Mouse (Mus musculus) intestine, postnatal 0 days (tissue): ENCODE results near the gene Olfr577. TPM values are rescaled to one million over a fixed set of nuclear protein-coding genes. Genes with fewer than 3 reads are reported as not detected.

ENCODE experiments used
- ATAC-seq: fragments of 200-750 bp; cut with Nextera tagmentation; 2 replicates; pipeline ENCODE4 v1.8.0; 2017; ENCODE audit warnings: mild to moderate bottlenecking, moderate TSS enrichment, moderate library complexity
- H3K27ac ChIP-seq: fragments of 300-500 bp; sonication (generic); 2 replicates; pipeline ENCODE4 v1.5.1; 2014; ENCODE audit warnings: mild to moderate bottlenecking, low read depth, low read length, moderate library complexity
- H3K27me3 ChIP-seq: fragments of 300-500 bp; sonication (generic); replicated peaks from 2 replicates; pipeline ENCODE4 v1.6.1; 2014; ENCODE audit warnings: low read length, mixed read lengths; ENCODE audit not compliant: control insufficient read depth, insufficient read depth
- H3K36me3 ChIP-seq: fragments of 300-500 bp; sonication (generic); 2 replicates; pipeline ENCODE4 v1.6.1; 2014; ENCODE audit warnings: mild to moderate bottlenecking, moderate library complexity; ENCODE audit not compliant: control insufficient read depth, insufficient read depth
- H3K4me1 ChIP-seq: fragments of 300-500 bp; sonication (generic); replicated peaks from 2 replicates; pipeline ENCODE4 v1.6.1; 2014; ENCODE audit warnings: antibody characterized with exemption, low read length, mixed read lengths; ENCODE audit not compliant: control insufficient read depth, insufficient read depth
- H3K4me2 ChIP-seq: fragments of 300-500 bp; sonication (generic); replicated peaks from 2 replicates; pipeline ENCODE4 v1.6.1; 2014; ENCODE audit warnings: low read depth, mild to moderate bottlenecking, moderate library complexity
- H3K4me3 ChIP-seq: fragments of 300-500 bp; sonication (generic); 2 replicates; pipeline ENCODE4 v1.5.1; 2014; ENCODE audit warnings: low read depth, low read length
- H3K9ac ChIP-seq: fragments of 300-500 bp; sonication (generic); 2 replicates; pipeline ENCODE4 v1.6.1; 2014; ENCODE audit warnings: mild to moderate bottlenecking, low read depth, low read length
- H3K9me3 ChIP-seq: fragments of 300-500 bp; sonication (generic); 2 replicates; pipeline ENCODE4 v1.6.1; 2016; ENCODE audit warnings: mixed run types; ENCODE audit not compliant: control insufficient read depth
- CTCF ChIP-seq: sonication (generic); IDR thresholded peaks from 2 replicates; pipeline ENCODE4 v1.5.1; 2016; ENCODE audit warnings: low read depth, mild to moderate bottlenecking, control low read depth, antibody characterized with exemption, moderate library complexity
- WGBS: fragments of 180-500 bp; shearing (Covaris S2); extraction: QIAGEN DNeasy Blood & Tissue Kit; methylation state at CpG from one replicate; pipeline ENCODE4 v1.1.7; 2014; 5-methylcytosine and 5-hydroxymethylcytosine counted together
- polyA plus RNA-seq: library from polyadenylated mRNA; unstranded; fragments of >200 nt; fragmentation: Nextera tagmentation; extraction: Ambion mirVana; gene quantifications from 2 replicates; pipeline ENCODE4 v1.2.1, GENCODE M21; 2015

Gene Olfr577
- polyA plus RNA-seq, 1 experiment from 2014 or later = not detected

DNA sequence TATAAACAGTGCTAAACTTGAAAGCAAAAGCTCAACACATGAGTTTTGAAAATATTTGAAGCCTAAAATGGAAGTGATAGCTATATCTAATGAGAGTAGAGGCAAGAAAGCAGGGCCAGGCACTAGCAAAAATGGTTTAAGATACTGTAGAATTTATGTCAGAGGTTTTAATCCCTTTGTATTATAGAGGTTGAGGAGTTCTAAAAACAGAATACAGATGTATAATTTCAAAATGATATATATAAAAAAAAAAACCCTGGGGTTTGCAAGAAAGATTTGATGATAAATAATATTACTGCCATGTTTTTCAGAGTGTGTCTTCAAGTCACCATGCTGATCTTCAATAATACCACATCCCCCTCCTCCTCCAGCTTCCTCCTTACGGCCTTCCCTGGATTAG lies 27.6 kb downstream of the Olfr577 start, which contains the start of gene Olfr574:
Gene Olfr574 (plus strand): TSS at position 301 of the 400 bp plus-strand sequence.
- H3K4me1 ChIP-seq = no peaks in the 10 kb centered on the region
- H3K4me2 ChIP-seq = no peak within 1 kb of the TSS
- no peaks in the 10 kb centered on the region for H3K9me3 ChIP-seq
- no peak within 1 kb of the TSS for H3K4me3 ChIP-seq
- no peak for ATAC-seq
- no peaks in the 10 kb centered on the region for H3K36me3 ChIP-seq
- WGBS = 87% methylated on average over 1 of the region's 1 CpGs
- H3K27me3 ChIP-seq = no peaks in the 10 kb centered on the region
- no peak for TF ChIP-seq CTCF
- no peak within 1 kb of the TSS for H3K9ac ChIP-seq
- no peak within 1 kb of the TSS for H3K27ac ChIP-seq

DNA sequence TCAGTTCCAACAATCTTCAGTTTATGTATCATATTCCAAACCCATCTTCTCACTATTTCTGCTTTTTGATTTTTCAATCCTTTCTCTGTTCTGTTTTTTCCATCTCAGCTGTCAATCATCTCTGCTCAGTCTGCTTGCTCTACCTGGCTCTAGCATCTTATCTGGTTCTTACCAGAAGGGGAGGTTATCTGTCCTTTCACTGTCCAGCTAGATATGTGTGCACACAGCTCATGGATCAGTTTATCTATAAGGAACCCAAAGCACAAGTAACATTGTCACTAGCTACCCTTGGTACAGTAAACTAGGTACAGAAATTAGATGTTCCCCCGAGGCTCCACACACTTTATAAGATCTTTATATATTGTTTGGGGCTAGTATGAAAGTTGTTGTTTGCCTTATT lies 32.3 kb downstream of the Olfr577 start:
- Histone ChIP-seq H3K4me2 (no peak overlapping the region), H3K9me3 (no peaks in the 10 kb centered on the region), H3K27ac (no peak overlapping the region), H3K4me1 (no peaks in the 10 kb centered on the region), H3K4me3 (no peak overlapping the region), H3K9ac (no peak overlapping the region), H3K36me3 (no peaks in the 10 kb centered on the region), H3K27me3 (no peaks in the 10 kb centered on the region)
- ATAC-seq = no peak
- TF ChIP-seq CTCF = no peak
- 86% methylated on average over 1 of the region's 1 CpGs for WGBS

DNA sequence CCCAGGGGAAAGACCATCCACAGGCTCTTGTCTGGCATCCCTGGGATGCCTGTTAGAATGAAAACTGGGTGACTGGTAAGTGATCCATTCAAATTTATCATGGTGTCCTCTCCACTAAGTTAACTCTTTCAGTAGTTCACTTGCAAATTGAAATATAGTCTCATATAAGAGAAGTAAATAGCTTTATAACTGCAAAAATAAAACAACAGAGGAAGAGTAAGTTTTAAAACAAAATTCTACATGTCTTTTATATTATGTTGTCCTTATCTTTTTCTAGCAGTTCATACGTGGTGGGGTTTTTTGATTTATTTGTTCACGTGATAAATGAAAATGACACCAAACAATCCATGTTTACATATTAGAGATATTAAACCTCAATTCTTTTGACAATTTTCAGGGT lies 33.3 kb downstream of the Olfr577 start, which contains the start of gene Olfr573-ps1:
Gene Olfr573-ps1 (minus strand): TSS at position 101 of the 400 bp plus-strand sequence.
- Histone ChIP-seq H3K9me3 (no peaks in the 10 kb centered on the region), H3K27me3 (no peaks in the 10 kb centered on the region), H3K27ac (no peak within 1 kb of the TSS), H3K4me3 (no peak within 1 kb of the TSS), H3K36me3 (no peaks in the 10 kb centered on the region), H3K9ac (no peak within 1 kb of the TSS), H3K4me2 (no peak within 1 kb of the TSS), H3K4me1 (no peaks in the 10 kb centered on the region)
- no peak for ATAC-seq
- WGBS = 70% methylated on average over 2 of the region's 2 CpGs
- no peak for TF ChIP-seq CTCF

DNA sequence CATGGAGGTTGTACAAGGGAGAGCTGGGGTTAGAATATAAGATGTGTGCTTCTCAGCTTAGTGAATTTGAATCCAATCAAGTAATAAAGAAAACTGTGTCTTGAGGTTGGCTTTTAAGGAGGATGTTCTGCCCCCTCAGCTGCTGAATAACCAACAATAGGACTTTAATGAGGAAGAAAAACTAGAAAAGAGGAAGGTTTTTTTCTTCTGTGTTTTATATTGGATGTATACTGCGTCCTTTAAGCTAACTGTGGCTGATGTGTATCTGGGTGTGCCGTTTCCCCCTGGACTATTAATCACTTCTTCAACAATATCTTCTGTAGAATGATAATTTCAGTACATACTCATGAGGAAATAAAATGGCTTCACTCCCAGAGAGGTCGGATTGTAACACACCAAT lies 48.6 kb downstream of the Olfr577 start:
- H3K27ac ChIP-seq = no peak overlapping the region
- H3K9ac ChIP-seq = no peak overlapping the region
- H3K4me1 ChIP-seq = no peaks in the 10 kb centered on the region
- H3K9me3 ChIP-seq = no peaks in the 10 kb centered on the region
- H3K4me2 ChIP-seq = no peak overlapping the region
- no peaks in the 10 kb centered on the region for H3K27me3 ChIP-seq
- 68% methylated on average over 3 of the region's 3 CpGs for WGBS
- H3K36me3 ChIP-seq = no peaks in the 10 kb centered on the region
- H3K4me3 ChIP-seq = no peak overlapping the region
- ATAC-seq = no peak
- TF ChIP-seq CTCF = no peak

- no peaks in the 10 kb centered on the region for H3K9me3 ChIP-seq
- no peak within 1 kb of the TSS for H3K4me3 ChIP-seq
- no peak within 1 kb of the TSS for H3K27ac ChIP-seq
- no peak within 1 kb of the TSS for H3K4me2 ChIP-seq
- no peak for TF ChIP-seq CTCF
- no peaks in the 10 kb centered on the region for H3K27me3 ChIP-seq
- H3K4me1 ChIP-seq = no peaks in the 10 kb centered on the region
- ATAC-seq = no peak
- H3K36me3 ChIP-seq = no peaks in the 10 kb centered on the region
- H3K9ac ChIP-seq = no peak within 1 kb of the TSS
- 56% methylated on average over 1 of the region's 1 CpGs for WGBS
These were observed 51.6 kb downstream of the Olfr577 start, which contains the start of gene Olfr572 for GRCm38 (mm10) chr7:102924109-102924508. TSS of gene Olfr572 (plus strand) at chr7:102924409.

Other genes starting within 250 kb of the Olfr577 start
- gene Olfr559, start 248.5 kb downstream of the Olfr577 start, polyA plus RNA-seq = not detected in 2 replicates
- gene Olfr560, start 216.6 kb downstream of the Olfr577 start, polyA plus RNA-seq = not detected in 2 replicates
- 0.12 and 0.23 TPM in 2 replicates for gene Olfr78, start 216.5 kb downstream of the Olfr577 start, polyA plus RNA-seq
- not detected in 2 replicates for gene Olfr561, start 204.7 kb downstream of the Olfr577 start, polyA plus RNA-seq
- not detected in 2 replicates for gene Olfr564, start 172.5 kb downstream of the Olfr577 start, polyA plus RNA-seq
- gene Olfr566, start 117.2 kb downstream of the Olfr577 start, polyA plus RNA-seq = not detected in 2 replicates
- not detected in 2 replicates for gene Olfr568, start 98.8 kb downstream of the Olfr577 start, polyA plus RNA-seq
- gene Olfr569, start 85.1 kb downstream of the Olfr577 start, polyA plus RNA-seq = not detected in 2 replicates
- gene Olfr570, start 81.4 kb downstream of the Olfr577 start, polyA plus RNA-seq = not detected in 2 replicates
- gene Olfr571, start 58.4 kb downstream of the Olfr577 start, polyA plus RNA-seq = not detected in 2 replicates
- not detected in 2 replicates for gene Olfr572, start 51.5 kb downstream of the Olfr577 start, polyA plus RNA-seq
- gene Olfr573-ps1, start 33.4 kb downstream of the Olfr577 start, polyA plus RNA-seq = not detected in 2 replicates
- gene Olfr574, start 27.5 kb downstream of the Olfr577 start, polyA plus RNA-seq = not detected in 2 replicates
- not detected in 2 replicates for gene Olfr575, start 17.2 kb downstream of the Olfr577 start, polyA plus RNA-seq
- gene Olfr576, start 13.3 kb downstream of the Olfr577 start, polyA plus RNA-seq = not detected in 2 replicates
- not detected in 2 replicates for gene Olfr578, start 13.4 kb upstream of the Olfr577 start, polyA plus RNA-seq
- not detected in 2 replicates for gene Olfr582, start 62.1 kb upstream of the Olfr577 start, polyA plus RNA-seq
- not detected in 2 replicates for gene Olfr583, start 75.4 kb upstream of the Olfr577 start, polyA plus RNA-seq
- not detected in 2 replicates for gene Olfr584, start 105.9 kb upstream of the Olfr577 start, polyA plus RNA-seq
- gene Olfr585, start 121.8 kb upstream of the Olfr577 start, polyA plus RNA-seq = not detected in 2 replicates
- not detected in 2 replicates for gene Olfr586, start 149.7 kb upstream of the Olfr577 start, polyA plus RNA-seq
- not detected in 2 replicates for gene Olfr588-ps1, start 164.9 kb upstream of the Olfr577 start, polyA plus RNA-seq
- gene Olfr589, start 180.4 kb upstream of the Olfr577 start, polyA plus RNA-seq = not detected in 2 replicates
- not detected in 2 replicates for gene Olfr591, start 202.4 kb upstream of the Olfr577 start, polyA plus RNA-seq
- not detected in 2 replicates for gene Olfr592, start 208.9 kb upstream of the Olfr577 start, polyA plus RNA-seq
- gene Olfr593, start 235.9 kb upstream of the Olfr577 start, polyA plus RNA-seq = not detected in 2 replicates
- gene Olfr594, start 241.1 kb upstream of the Olfr577 start, polyA plus RNA-seq = not detected in 2 replicates